Mouse (Mus musculus): Measurements from ENCODE around the gene Psmb5.

The Psmb5 gene

GRCm38 (mm10) chr14:54617897-54618365 is at the start of gene Psmb5:
TSS of gene Psmb5 (minus strand) at chr14:54618022.
- peak; percentile 85 to 87 for DNase-seq (ENCODE audit: low spot score in 2 of 2)

GRCm38 (mm10) chr14:54664477-54665222 is 46.8 kb upstream of the Psmb5 start:
- peak; percentile 65 to 81 for DNase-seq (ENCODE audit: low spot score in 2 of 2)

- DNase-seq (ENCODE audit: low spot score in 2 of 2), result no peak
Measured at GRCm38 (mm10) chr14:54660009-54660408, 42.2 kb upstream of the Psmb5 start.

- peak; percentile 74 to 83 for DNase-seq (ENCODE audit: low spot score in 2 of 2)
Measured at GRCm38 (mm10) chr14:54653496-54653895, 35.7 kb upstream of the Psmb5 start.

GRCm38 (mm10) chr14:54652787-54653186 is 35.0 kb upstream of the Psmb5 start:
- no peak for DNase-seq (ENCODE audit: low spot score in 2 of 2)

- DNase-seq (ENCODE audit: low spot score in 2 of 2), result no peak
Measured at GRCm38 (mm10) chr14:54651556-54651955, 33.7 kb upstream of the Psmb5 start.

- DNase-seq (ENCODE audit: low spot score in 2 of 2), result peak; percentile 62 to 67
Measured at GRCm38 (mm10) chr14:54650621-54651454, 33.0 kb upstream of the Psmb5 start.

GRCm38 (mm10) chr14:54647900-54648299 is 30.1 kb upstream of the Psmb5 start:
- DNase-seq (ENCODE audit: low spot score in 2 of 2), result no peak

GRCm38 (mm10) chr14:54646898-54647636 is 29.2 kb upstream of the Psmb5 start:
- DNase-seq (ENCODE audit: low spot score in 2 of 2), result no peak

- DNase-seq (ENCODE audit: low spot score in 2 of 2), result no peak
Measured at GRCm38 (mm10) chr14:54646455-54646854, 28.6 kb upstream of the Psmb5 start.

- no peak for DNase-seq (ENCODE audit: low spot score in 2 of 2)
Measured at GRCm38 (mm10) chr14:54644294-54644693, 26.5 kb upstream of the Psmb5 start.

- DNase-seq (ENCODE audit: low spot score in 2 of 2), result no peak
Measured at GRCm38 (mm10) chr14:54643011-54643410, 25.2 kb upstream of the Psmb5 start.

- no peak for DNase-seq (ENCODE audit: low spot score in 2 of 2)
Measured at GRCm38 (mm10) chr14:54642224-54642944, 24.6 kb upstream of the Psmb5 start.

- peak; percentile 81 to 86 for DNase-seq (ENCODE audit: low spot score in 2 of 2)
Measured at GRCm38 (mm10) chr14:54641305-54641969, 23.6 kb upstream of the Psmb5 start, which contains the start of gene Cdh24. TSS of gene Cdh24 (minus strand) at chr14:54641364.

- DNase-seq (ENCODE audit: low spot score in 2 of 2), result no peak
Measured at GRCm38 (mm10) chr14:54640946-54641304, 23.1 kb upstream of the Psmb5 start, which contains the start of gene Gm17606. TSS of gene Gm17606 (plus strand) at chr14:54640952.

GRCm38 (mm10) chr14:54640121-54640520 is 22.3 kb upstream of the Psmb5 start:
- DNase-seq (ENCODE audit: low spot score in 2 of 2), result no peak

GRCm38 (mm10) chr14:54638210-54638609 is 20.4 kb upstream of the Psmb5 start:
- DNase-seq (ENCODE audit: low spot score in 2 of 2), result no peak

- no peak for DNase-seq (ENCODE audit: low spot score in 2 of 2)
Measured at GRCm38 (mm10) chr14:54636954-54637353, 19.1 kb upstream of the Psmb5 start.

- DNase-seq (ENCODE audit: low spot score in 2 of 2), result no peak
Measured at GRCm38 (mm10) chr14:54634182-54634581, 16.4 kb upstream of the Psmb5 start.

GRCm38 (mm10) chr14:54632252-54632651 is 14.4 kb upstream of the Psmb5 start:
- DNase-seq (ENCODE audit: low spot score in 2 of 2), result no peak

- DNase-seq (ENCODE audit: low spot score in 2 of 2), result no peak
Measured at GRCm38 (mm10) chr14:54631240-54631599, 13.4 kb upstream of the Psmb5 start.

All from right cerebral cortex, postnatal 36 days (tissue).